Mouse (Mus musculus): ENCODE measurements around the gene Gdf15.

Gdf15 gene

DNA sequence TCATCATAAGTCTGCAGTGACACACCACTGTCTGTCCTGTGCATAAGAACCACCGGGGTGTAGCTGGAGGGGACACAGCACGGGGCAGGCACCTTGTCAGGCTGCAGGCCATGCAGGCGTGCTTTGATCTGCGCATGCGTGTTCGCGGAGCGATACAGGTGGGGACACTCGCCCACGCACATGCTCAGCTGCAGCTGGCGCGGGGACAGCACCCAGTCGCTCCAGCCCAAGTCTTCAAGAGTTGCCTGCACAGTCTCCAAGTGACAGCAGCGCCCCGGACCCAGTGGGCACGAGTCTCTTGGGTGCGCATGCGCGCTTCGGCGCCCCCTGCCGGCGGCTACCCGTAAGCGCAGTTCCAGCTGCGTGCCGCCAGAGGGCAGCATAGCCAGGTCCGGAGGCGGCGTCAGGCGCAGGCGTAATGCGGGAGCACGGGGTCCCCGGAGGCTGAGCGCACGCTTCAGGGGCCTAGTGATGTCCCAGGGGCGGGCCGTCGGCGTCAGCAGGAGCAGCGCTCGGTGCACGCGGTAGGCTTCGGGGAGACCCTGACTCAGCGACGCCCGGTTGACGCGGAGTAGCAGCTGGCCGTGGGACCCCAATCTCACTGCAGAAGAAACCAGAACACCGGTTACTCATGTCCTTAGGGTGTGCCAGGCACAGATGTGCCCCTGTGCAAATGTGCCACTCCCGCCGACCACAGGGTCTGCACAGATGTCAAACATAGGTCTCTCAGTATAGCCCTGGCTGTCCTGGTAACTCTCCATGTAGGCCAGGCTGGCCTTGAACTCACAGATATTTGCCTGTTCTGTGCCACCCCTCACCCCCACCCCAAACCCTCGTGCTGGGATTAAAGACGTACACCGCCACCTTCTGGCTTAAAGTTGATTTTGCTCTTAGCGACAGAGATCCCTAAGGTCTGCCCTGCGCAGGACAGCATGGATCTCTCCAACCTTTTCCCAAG is 2.4 kb downstream of the Gdf15 start:
- peak; percentile 72 for DNase-seq (ENCODE audit: low read depth, low spot score)

DNA sequence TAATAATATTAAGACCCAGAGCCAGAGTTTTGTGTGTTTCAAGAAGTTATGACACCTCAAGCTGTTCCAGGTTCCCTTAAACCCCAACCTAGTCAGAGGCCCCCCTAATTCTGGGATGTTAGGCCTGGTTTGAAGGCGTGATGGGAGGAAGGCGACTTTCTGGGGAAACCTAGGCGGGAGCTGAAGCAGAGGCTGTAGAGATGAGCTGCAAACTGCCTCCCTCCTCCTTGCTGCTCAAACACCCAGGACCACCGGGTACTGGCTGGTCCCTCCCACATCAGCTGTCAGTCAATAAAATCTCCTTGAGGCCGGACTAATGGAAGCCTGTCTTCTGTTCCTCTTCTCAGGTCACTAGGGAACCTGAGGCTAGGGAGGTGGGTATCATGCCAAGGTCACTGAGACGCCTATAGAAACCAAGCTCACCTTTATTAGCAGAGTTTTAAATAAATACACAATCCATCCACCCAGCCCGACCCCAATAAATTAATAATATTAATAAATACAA is 3.2 kb downstream of the Gdf15 start:
- no peak for DNase-seq (ENCODE audit: low read depth, low spot score)

DNA sequence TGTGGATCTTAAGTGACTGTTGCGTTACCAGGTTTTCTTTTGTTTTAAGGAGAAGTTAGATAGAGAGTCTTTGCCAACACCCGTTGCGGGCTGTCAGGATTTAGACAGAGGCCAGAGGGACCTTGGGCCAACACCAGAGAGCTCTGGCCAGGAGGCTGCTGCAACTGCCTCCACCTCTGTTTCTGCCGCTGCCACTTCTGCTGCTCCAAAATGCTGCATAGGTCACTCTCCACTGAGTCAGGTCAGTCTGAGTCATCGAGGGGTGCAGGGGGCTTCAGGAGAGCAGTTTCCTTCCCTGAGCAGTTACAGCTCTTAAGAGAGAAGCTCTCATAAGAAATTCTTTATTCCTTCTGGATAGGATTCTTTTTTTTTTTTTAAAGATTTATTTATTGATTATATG is 5.2 kb downstream of the Gdf15 start:
- no peak for DNase-seq (ENCODE audit: low read depth, low spot score)

DNA sequence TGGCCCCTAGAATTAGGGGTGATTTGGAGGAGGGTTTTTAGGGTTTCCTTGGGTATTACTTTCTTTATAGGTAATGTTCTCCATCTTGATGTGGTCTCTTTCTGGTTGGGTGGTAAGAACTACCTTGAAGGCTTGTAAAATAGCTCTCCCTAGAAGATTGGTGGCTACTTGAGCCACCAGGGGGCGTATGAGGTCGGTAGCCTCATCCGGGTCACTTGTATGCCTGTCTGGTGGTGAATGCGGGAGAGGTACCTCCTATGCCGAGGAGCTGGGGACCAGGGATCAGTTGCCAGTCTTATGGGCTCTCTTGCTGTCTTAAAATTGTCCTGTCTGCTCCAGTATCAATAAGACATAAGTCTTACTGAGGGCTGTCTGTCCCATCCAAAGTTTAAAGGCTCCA is 7.2 kb downstream of the Gdf15 start:
- no peak for DNase-seq (ENCODE audit: low read depth, low spot score)

DNA sequence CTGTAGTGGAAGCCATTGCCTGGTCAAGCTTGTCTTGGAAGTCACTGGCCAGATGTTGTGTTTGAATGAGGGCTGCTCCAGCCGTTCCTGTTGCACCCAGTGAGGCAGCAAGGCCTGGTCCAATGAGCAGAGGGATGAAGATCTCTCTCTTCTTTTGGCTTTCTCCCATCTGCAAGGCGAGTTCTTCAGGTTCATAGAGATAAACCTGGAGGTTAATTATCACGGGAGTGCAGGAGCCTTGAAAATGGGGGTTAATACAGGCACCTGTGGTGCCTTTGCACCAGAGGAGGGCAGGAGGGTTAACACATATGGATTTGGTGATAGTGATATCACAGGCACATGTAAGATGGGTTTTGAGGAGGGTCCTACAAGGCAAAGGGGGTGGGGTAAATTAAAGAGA is 10.0 kb downstream of the Gdf15 start:
- no peak for DNase-seq (ENCODE audit: low read depth, low spot score)

DNA sequence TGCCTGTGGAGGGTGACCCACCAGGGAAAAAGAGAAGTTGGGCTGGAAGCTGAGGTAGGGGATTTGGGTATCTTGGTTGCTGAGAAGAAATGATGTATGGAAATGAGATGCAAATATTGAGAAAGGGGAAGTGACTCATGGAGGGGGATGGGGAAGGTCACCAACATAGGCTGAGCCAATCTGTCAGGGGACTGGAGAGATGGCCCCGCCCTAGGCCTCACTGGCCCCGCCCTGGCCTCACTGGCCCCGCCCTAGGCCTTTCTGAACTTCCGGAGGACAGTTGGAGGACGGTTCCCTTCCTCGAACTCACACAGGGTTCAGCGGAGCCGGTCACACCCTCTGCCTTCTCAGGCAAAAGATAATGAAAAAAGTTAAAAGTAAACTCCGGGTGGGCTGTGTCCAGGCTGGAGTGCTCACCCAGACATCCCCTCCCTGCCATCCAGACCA is 13.3 kb downstream of the Gdf15 start:
- no peak for DNase-seq (ENCODE audit: low read depth, low spot score)

DNA sequence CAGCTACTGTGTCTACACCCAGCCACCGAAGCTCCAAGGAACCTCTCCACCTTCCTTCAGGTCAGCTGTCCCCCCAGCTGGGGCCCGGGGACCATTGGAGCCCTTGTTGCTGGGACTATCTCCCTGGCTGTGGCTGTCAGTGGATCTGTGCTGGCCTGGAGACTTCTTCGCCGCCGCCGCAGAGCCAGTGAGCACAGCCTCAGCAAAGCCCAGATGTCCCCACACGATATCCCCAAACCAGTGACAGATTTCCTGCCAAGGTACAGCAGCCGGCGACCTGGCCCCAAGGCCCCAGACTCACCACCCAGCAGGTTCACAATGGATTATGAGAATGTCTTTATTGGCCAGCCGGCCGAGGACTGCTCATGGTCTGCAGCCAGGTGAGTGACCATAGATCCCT is 14.3 kb downstream of the Gdf15 start:
- DNase-seq (ENCODE audit: low read depth, low spot score): no peak

DNA sequence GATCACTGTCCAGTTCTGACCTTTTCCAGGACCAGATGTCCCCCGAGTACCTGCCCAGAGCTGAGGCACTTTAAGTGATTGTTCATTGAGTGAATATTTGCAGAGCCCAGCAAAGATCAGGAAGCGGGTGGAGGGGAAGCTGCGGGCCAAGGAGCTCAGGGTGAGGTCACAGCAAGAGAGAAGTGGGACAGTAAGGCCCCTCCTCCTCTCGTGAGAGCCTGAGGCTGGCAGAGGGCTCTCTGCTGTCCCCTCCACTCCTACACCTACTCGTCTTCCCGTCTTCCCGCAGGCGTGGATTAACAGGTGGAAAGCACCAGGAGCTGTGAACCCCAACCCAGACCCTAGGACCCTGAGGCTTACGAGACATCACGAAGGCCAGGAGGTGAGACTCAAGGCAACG is 15.6 kb downstream of the Gdf15 start:
- DNase-seq (ENCODE audit: low read depth, low spot score): no peak

DNA sequence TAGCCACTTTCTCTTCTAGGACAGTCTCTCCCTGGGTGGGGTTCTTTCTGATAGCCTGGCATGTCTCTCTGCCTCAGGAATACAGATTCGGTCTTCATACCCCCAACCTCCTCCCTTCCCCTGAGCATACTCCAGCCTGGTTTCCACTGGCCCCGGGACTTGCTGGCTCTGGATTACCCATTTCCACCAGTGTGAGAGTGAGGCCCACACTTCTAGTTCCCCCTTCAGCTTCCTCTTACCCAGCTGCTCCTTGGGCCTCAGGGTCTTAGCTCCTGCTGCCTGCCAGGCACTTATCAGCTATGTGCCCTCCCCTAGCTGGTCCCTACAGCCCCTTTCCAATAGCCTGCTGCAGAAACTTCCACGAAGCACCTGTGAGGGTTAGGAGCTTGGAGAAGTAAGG is 16.4 kb downstream of the Gdf15 start, which contains the start of gene Lrrc25:
Gene Lrrc25 (plus strand): TSS at position 262 of the 400 bp plus-strand sequence.
- no peak for DNase-seq (ENCODE audit: low read depth, low spot score)

DNA sequence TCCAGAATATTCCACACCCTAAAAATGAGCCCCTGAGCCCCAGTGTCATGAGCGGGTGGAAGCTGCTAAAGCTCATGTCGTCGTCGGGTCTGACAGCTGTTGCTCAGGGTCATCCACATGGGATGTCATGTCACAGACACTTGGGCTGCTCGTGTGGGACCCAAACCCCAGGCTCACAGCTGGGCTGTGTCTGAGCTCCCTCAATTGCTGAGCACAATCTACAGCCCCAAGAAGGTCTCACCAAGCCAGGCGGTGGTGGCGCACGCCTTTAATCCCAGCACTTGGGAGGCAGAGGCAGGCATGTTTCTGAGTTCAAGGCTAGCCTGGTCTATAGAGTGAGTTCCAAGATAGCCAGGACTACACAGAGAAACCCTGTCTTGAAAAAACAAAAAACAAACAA is 17.0 kb downstream of the Gdf15 start:
- no peak for DNase-seq (ENCODE audit: low read depth, low spot score)

DNA sequence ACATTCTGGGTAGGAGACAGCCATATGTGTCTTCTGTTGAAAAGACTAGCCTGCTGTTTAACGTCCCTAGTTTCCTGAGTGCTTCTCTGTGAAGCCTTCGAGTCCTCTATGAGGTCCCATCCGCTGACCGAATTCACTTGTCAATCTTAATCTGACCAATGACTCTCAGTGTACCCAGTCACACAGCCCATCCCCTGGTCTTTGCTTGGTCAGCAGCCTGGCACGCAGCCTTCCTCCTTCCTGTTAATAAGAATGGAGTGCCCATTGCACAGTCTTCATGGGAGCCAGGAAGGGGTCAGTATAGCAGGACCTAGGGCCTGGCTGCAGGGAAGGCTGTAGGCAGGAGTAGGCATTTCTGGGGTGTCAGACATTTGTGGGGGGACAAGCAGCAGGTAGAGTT is 17.8 kb downstream of the Gdf15 start:
- no peak for DNase-seq (ENCODE audit: low read depth, low spot score)

DNA sequence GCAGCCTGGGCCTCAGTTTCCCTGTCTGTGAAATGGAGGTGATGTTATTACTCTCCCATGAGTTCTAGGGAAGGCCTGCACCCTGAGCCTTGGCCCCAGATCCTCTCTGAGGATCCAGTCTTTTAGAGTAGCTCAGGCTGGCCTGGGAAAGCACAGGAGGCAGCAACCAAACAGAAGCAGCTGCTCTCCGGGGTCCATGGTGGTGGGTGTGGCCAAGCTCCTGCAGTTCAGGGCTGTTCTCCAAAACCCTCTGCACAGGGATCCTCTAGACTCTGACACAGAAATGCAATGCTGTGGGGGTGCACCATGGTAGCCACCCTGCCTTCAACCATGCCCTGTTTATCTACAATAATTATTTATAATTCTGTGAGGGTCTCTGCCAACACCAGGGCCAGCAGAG is 18.5 kb downstream of the Gdf15 start:
- DNase-seq (ENCODE audit: low read depth, low spot score): no peak

DNA sequence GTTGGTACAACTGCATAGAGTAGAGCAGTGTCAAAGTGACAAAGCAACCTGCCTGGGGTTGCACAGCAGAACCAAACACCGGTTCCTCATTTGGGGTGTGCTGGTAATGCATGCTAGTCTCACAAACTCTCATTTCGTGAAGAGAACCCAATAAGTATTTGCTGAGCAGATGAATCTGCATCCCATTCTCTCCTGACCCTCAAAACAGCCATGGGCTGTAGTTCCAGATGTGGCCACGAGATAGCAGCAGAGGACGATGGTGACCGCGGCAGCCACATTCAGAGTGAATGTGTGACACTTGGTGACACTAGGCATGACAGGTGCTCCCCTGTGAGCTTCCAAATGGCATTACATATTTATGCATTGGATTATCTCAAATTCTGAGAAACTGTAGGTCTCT is 20.4 kb downstream of the Gdf15 start:
- no peak for DNase-seq (ENCODE audit: low read depth, low spot score)

DNA sequence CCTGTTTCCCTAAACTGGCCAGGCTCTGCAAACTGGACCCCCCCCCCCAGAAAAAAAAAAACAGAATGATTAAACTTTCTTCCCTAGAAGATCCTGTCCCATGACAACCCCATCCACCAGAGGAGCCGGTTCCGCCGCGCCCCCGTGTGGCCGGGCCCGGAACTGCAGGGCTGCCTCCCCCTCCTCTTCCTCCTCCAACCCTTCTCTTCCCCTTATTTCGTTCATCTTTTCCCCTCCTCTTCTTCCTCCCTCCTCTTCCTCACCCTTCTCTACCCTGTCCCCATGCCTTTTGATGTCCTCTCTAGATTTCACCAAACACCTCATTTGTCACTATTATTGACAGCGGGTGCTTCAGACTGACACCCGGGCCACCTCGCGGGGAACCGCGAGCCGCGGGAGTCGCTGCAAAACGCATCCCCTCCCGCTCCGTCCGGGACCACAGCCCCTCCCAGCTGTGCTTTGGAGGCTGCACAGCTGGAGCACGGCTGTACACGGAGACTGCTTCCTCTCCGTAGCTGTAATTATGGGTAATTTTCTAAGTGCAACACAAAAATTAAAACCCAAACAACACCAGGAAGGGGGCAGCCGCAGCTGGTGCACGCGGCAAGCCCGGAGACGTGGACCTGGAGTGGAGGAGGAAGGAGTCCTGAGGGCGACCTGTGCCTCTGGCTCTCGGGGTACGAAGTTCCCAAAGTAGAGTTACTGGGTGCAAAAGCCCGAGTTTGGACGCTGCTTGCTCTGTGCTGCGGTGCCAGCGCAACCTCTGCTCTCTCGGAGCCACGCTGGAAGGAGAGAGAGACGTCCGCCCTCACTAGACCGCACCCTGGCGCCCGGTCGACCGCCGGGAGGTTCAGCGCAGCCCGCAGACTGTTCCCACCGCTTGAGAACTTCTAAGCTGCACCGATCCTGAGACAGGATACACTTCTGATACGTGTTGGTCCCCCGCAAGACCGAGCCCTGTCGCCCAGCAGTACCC is 21.2 kb downstream of the Gdf15 start:
- DNase-seq (ENCODE audit: low read depth, low spot score): no peak

DNA sequence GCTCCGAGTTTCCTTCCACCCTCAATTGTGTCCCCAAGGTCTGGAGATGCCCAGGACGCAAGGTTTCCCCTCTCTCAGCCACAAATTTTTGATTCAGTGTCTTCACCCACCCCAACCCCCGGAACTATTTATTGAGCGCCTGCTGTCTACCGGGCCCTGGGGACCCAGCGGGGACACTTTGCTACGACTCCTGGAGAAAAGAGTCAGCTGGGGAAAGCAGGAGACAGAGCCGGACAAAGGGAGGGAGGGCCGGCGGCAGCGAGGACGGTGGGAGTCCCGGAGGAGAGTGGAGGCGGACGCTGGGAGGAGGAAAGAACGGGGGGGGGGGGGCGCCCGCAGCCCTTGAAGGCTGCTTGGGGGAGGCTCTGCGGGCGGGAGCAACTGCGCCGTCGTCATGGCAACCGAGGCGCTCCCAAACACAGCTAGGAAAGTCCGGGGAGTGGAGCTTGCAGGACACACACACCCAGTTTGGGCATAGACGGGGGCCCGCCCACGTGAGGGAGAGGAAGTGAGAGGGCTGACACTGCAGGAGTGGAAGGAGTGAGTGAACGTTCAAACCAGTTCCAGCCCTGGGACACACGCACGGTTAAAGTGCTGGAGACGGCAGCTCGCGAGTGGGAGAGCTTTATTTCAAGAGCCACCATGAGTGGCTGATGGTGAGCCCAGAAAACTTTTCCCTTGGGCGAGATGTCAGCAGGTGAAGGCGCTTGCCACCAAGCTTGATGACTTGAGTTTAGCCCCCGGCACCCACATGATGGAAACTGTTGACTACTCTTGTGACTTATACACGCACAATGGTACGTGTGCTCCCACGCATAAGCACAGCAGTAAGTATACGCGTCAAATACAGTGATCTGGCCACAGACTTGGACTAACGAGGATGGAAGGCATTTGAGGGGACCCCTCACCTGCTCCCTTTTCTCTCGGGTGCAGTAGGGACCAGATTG is 22.1 kb downstream of the Gdf15 start:
- no peak for DNase-seq (ENCODE audit: low read depth, low spot score)

DNA sequence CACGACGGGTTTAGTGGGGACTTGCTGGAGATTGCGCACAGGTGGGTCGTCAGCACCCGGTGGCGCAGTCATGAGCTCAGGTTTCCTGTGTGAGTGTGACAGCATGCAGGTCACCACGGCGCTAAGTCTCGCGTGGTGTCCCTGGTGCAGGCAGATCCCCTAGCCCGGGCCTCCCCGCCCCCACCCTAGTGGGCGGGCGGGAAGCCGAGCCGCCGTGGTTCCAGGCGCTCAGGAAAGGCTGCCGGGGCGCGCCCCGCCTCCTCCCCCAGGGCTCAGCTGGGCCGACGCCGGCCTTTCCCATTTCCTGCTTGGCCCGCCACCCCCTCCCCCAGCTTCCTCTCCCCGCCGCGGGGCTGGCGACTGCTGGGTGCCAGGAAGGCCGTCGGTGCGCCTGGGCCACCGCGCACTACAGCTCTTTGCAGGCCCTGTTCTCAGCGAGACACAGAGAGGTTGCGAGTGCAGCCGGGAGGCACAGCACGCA is 22.8 kb downstream of the Gdf15 start:
- DNase-seq (ENCODE audit: low read depth, low spot score): no peak

DNA sequence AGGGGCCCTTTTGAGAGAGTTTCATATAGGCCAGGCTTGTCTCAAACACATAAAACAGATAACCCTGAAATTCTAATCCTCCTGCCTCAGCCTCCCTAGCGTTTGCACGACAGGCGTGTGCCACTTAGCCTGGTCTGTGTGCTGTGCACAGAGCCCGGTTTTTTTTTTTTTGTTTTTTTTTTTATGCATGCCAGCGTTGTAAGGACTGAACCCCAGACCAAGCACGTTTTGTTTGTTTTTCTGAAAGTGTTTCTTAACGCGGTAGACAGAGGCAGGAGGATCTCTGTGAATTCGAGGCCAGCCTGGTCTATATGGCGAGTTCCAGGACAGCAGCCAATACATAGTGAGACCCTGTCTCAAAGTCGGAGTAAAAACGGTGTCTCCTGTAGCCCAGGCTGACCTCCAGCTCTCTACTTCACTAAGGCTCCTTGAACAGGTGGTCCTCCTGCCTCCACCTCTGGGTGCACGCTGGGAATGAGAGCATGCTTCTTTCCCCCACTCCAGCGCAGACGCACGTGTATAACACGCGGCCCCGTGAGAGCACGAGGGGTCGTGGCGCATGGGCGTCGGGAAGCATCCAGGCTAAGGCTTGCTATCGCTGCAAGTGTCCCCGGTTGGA is 23.4 kb downstream of the Gdf15 start, which contains the start of gene Ssbp4:
Gene Ssbp4 (minus strand): TSS at position 124 of the 619 bp plus-strand sequence.
- DNase-seq (ENCODE audit: low read depth, low spot score): no peak

DNA sequence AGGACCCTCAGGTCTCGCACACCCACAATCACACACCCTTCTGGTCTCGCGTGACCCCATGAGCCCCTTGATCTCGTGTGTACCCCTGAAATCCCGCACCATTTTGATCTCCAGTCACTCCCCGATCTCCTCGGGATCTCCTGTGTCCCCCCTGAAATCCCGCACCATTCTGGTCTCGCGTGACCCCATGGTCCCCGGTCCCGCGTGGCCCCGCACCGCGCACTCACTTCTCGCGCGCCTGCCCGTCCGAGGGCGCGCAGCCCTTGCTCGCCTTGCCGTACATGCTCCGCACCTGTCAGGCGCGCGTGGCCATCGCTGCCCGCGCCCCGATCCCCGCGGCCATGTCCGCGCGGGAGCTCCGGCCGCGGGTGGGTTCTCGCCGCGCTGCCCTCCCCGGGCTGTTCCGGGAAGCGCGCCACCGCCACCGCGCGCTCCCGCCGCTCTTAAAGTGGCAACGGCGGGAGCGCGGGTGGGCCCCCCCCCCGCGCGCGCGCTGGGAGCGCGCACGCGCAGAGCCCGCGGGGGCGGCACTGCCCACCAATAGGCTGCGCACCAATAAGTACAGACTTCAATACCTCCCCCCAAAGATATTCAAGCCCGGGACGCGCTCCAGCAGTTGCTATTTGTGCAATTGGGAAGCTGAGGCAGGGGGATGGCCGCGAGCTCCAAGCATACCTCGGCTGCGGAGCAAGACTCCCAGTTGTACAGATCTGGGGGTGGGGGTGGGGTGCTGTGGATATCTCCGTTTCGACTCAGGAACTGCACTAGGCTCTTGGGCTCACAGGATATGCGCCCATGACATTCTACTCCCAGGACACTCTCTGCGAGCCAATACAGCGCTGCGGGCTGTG is 24.1 kb downstream of the Gdf15 start:
- DNase-seq (ENCODE audit: low read depth, low spot score): no peak

DNA sequence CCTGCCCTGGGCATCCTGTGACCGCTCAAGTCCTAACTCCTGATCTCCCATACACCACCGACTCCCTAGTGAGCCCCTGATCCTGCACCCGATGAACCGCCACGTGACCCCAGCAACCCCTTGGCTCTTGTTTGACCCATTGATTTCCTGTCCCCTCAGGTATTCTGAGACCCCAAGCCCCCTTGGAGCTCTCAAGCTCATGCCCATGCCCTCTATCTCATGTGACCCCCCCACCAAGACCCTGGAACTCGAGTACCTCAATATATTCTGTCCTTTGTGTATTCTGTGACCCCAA is 24.7 kb downstream of the Gdf15 start:
- DNase-seq (ENCODE audit: low read depth, low spot score): no peak
